In the genomic region with DNA sequence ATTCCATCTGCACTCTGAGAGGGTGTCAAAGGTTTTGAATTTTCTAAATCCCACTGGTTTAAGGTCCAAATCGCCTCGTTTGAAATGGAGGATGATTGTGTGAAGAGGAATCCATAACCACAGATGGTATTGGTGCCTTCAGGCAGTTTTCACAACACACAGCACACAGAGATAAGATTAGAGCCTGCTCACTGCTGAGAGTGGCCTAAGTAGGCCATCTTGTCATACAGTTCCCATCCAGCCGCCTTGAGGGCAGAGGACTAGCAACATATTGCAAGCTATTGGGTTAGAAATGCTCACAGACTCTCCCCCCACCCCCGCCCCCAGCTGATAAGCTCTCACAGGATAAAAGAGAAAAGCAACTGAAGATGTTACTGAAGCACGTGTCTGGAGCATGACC, we compare ENCODE assay signal across 16 mouse cellular contexts.
DNase-seq lines count a peak whose midpoint lies in the region; ATAC-seq lines count a peak whose summit lies in the region.
"Had no signal": no experiment of that assay in that cellular context is flagged by ENCODE, and none has a peak within 500 bp of the region (broad histone marks: within the 10 kb centered on the region; RNA-seq: fewer than 3 reads in every experiment).

No protein-coding gene starts in this region.

- no peaks in the 10 kb centered on the region for H3K27me3 ChIP-seq in hindbrain, embryonic 10.5 days (ENCODE audit: insufficient read depth, poor library complexity, severe bottlenecking)
- no peaks in the 10 kb centered on the region for H3K27me3 ChIP-seq in hindbrain, embryonic 12.5 days
- H3K27me3 ChIP-seq in embryonic facial prominence, embryonic 11.5 days (ENCODE audit: control insufficient read depth, insufficient read depth, low read length): no peaks in the 10 kb centered on the region
- no peaks in the 10 kb centered on the region for H3K27me3 ChIP-seq in kidney, embryonic 16.5 days (ENCODE audit: insufficient read depth, low read length)
- H3K27me3 ChIP-seq: embryonic facial prominence, embryonic 12.5 days; limb, embryonic 15.5 days had no signal

- H3K9ac ChIP-seq in hindbrain, embryonic 12.5 days: no peak overlapping the region
- no peak overlapping the region for H3K9ac ChIP-seq in embryonic facial prominence, embryonic 11.5 days (replicated peaks; ENCODE audit: low read length)
- H3K9ac ChIP-seq in kidney, embryonic 16.5 days (replicated peaks; ENCODE audit: low read length): no peak overlapping the region
- H3K9ac ChIP-seq: embryonic facial prominence, embryonic 12.5 days; limb, embryonic 15.5 days had no signal

- H3K4me1 ChIP-seq in hindbrain, embryonic 10.5 days (replicated peaks): no peaks in the 10 kb centered on the region
- H3K4me1 ChIP-seq in hindbrain, embryonic 12.5 days: no peaks in the 10 kb centered on the region
- no peaks in the 10 kb centered on the region for H3K4me1 ChIP-seq in embryonic facial prominence, embryonic 11.5 days (ENCODE audit: control insufficient read depth, insufficient read depth, low read length)
- no peaks in the 10 kb centered on the region for H3K4me1 ChIP-seq in kidney, embryonic 16.5 days (ENCODE audit: insufficient read depth, low read length)
- H3K4me1 ChIP-seq: embryonic facial prominence, embryonic 12.5 days; limb, embryonic 15.5 days had no signal

- no peaks in the 10 kb centered on the region for H3K36me3 ChIP-seq in hindbrain, embryonic 10.5 days
- H3K36me3 ChIP-seq in hindbrain, embryonic 12.5 days: no peaks in the 10 kb centered on the region
- H3K36me3 ChIP-seq in embryonic facial prominence, embryonic 11.5 days (replicated peaks; ENCODE audit: control insufficient read depth, insufficient read depth, low read depth, low read length): no peaks in the 10 kb centered on the region
- no peaks in the 10 kb centered on the region for H3K36me3 ChIP-seq in kidney, embryonic 16.5 days (ENCODE audit: insufficient read depth, low read length)
- H3K36me3 ChIP-seq: embryonic facial prominence, embryonic 12.5 days; limb, embryonic 15.5 days had no signal

- no peak overlapping the region for H3K4me2 ChIP-seq in hindbrain, embryonic 12.5 days (replicated peaks)
- H3K4me2 ChIP-seq in embryonic facial prominence, embryonic 11.5 days (ENCODE audit: low read depth, low read length): no peak overlapping the region
- no peak overlapping the region for H3K4me2 ChIP-seq in kidney, embryonic 16.5 days (replicated peaks; ENCODE audit: low read depth, low read length)
- H3K4me2 ChIP-seq: embryonic facial prominence, embryonic 12.5 days; limb, embryonic 15.5 days had no signal

- no peak overlapping the region for H3K27ac ChIP-seq in hindbrain, embryonic 10.5 days
- H3K27ac ChIP-seq in hindbrain, embryonic 12.5 days: no peak overlapping the region
- H3K27ac ChIP-seq in embryonic facial prominence, embryonic 11.5 days (replicated peaks; ENCODE audit: low read depth, low read length): no peak overlapping the region
- H3K27ac ChIP-seq in kidney, embryonic 16.5 days (ENCODE audit: low read length): no peak overlapping the region
- H3K27ac ChIP-seq: embryonic facial prominence, embryonic 12.5 days; heart, adult 2 months; left cerebral cortex, adult 2 months; limb, embryonic 15.5 days had no signal

- no peak overlapping the region for H3K4me3 ChIP-seq in hindbrain, embryonic 10.5 days
- H3K4me3 ChIP-seq in hindbrain, embryonic 12.5 days: no peak overlapping the region
- no peak overlapping the region for H3K4me3 ChIP-seq in embryonic facial prominence, embryonic 11.5 days (ENCODE audit: low read depth, low read length)
- H3K4me3 ChIP-seq in kidney, embryonic 16.5 days (ENCODE audit: low read length): no peak overlapping the region
- H3K4me3 ChIP-seq: embryonic facial prominence, embryonic 12.5 days; heart, adult 2 months; left cerebral cortex, adult 2 months; limb, embryonic 15.5 days had no signal

- WGBS in hindbrain, embryonic 10.5 days: 60% methylated on average over 5 of the region's 5 CpGs
- WGBS in hindbrain, embryonic 12.5 days: 64% methylated on average over 5 of the region's 5 CpGs
- WGBS in embryonic facial prominence, embryonic 11.5 days: 36% methylated on average over 5 of the region's 5 CpGs
- 41% methylated on average over 5 of the region's 5 CpGs for WGBS in kidney, embryonic 16.5 days

- peak; percentile 2 for DNase-seq in hindbrain, embryonic 10.5 days (ENCODE audit: low spot score)
- peak; percentile 18 to 24 for DNase-seq in cerebellum, adult 18-20 months
- no peak for DNase-seq in embryonic facial prominence, embryonic 11.5 days (ENCODE audit: low spot score)
- peak; percentile 9 for DNase-seq in retina, adult 2 months (ENCODE audit: low read depth, low spot score)
- no peak for DNase-seq in adrenal gland, adult 18-20 months (ENCODE audit: low spot score in 2 of 2)
- no peak for DNase-seq in kidney, adult 18-20 months
- DNase-seq: B cell, adult 2 months; heart, adult 2 months; heart, postnatal 36 days; kidney, adult 11 months; thymus, adult 18-20 months had no signal

- ATAC-seq in hindbrain, embryonic 12.5 days (ENCODE audit: low FRiP score): no peak
- 0 out of 2 replicates have a peak, but pooled peaks have one; percentile 48 for ATAC-seq in embryonic facial prominence, embryonic 11.5 days (replicated peaks; ENCODE audit: insufficient number of reproducible peaks, low FRiP score, low TSS enrichment, low read depth)
- ATAC-seq in kidney, embryonic 16.5 days (ENCODE audit: low FRiP score, low TSS enrichment): no peak

- H3K9me3 ChIP-seq in hindbrain, embryonic 10.5 days: no peaks in the 10 kb centered on the region
- H3K9me3 ChIP-seq in hindbrain, embryonic 12.5 days (replicated peaks): no peaks in the 10 kb centered on the region
- H3K9me3 ChIP-seq in embryonic facial prominence, embryonic 11.5 days (replicated peaks; ENCODE audit: control insufficient read depth, low read length): no peaks in the 10 kb centered on the region
- H3K9me3 ChIP-seq in kidney, embryonic 16.5 days (ENCODE audit: low read length): no peaks in the 10 kb centered on the region
- H3K9me3 ChIP-seq: embryonic facial prominence, embryonic 12.5 days; limb, embryonic 15.5 days had no signal

Comparison
In these comparisons a context has a peak if more than half of its experiments do, and no peak if none do; other contexts are left out.
1. DNase-seq: peak in hindbrain, embryonic 10.5 days (single experiment), cerebellum, adult 18-20 months (2 of 2) and retina, adult 2 months (single experiment); none in embryonic facial prominence, embryonic 11.5 days (single experiment), adrenal gland, adult 18-20 months (0 of 2) and kidney, adult 18-20 months (single experiment).